Mouse (Mus musculus) heart, postnatal 0 days (tissue): ENCODE results near the gene Tmub2. TPM values are rescaled to one million over a fixed set of nuclear protein-coding genes. Genes with fewer than 3 reads are reported as not detected.

Source experiments
- ATAC-seq: fragments of 200-750 bp; cut with Nextera tagmentation; 2 replicates; pipeline ENCODE4 v1.8.0; 2017; ENCODE audit warnings: low read depth, moderate number of reproducible peaks, moderate library complexity; ENCODE audit not compliant: insufficient read depth
- DNase-seq: peaks from one replicate; pipeline ENCODE4 v3.0.0-alpha.2; 2016; ENCODE audit warnings: low spot score
- H3K27ac ChIP-seq: fragments of 300-500 bp; sonication (generic); 2 replicates; pipeline ENCODE4 v1.5.1; 2014; ENCODE audit warnings: low read depth, mild to moderate bottlenecking
- H3K27me3 ChIP-seq: fragments of 300-500 bp; sonication (generic); 2 replicates; pipeline ENCODE4 v1.6.1; 2014; ENCODE audit warnings: low read length, mixed read lengths; ENCODE audit not compliant: control insufficient read depth, insufficient read depth
- H3K36me3 ChIP-seq: fragments of 300-500 bp; sonication (generic); replicated peaks from 2 replicates; pipeline ENCODE4 v1.6.1; 2014; ENCODE audit warnings: low read length, mixed read lengths; ENCODE audit not compliant: control insufficient read depth, insufficient read depth
- H3K4me1 ChIP-seq: fragments of 300-500 bp; sonication (generic); 2 replicates; pipeline ENCODE4 v1.6.1; 2014; ENCODE audit warnings: antibody characterized with exemption; ENCODE audit not compliant: control insufficient read depth, insufficient read depth
- H3K4me2 ChIP-seq: fragments of 300-500 bp; sonication (generic); 2 replicates; pipeline ENCODE4 v1.6.1; 2014; ENCODE audit warnings: low read depth, mild to moderate bottlenecking, low read length, moderate library complexity
- H3K4me3 ChIP-seq: fragments of 300-500 bp; sonication (generic); 2 replicates; pipeline ENCODE4 v1.5.1; 2014; ENCODE audit warnings: low read depth, low read length
- H3K9ac ChIP-seq: fragments of 300-500 bp; sonication (generic); replicated peaks from 2 replicates; pipeline ENCODE4 v1.6.1; 2014; ENCODE audit warnings: low read depth, low read length, mixed read lengths
- H3K9me3 ChIP-seq: fragments of 300-500 bp; sonication (generic); replicated peaks from 2 replicates; pipeline ENCODE4 v1.6.1; 2016; ENCODE audit warnings: low read length; ENCODE audit not compliant: control insufficient read depth
- CTCF ChIP-seq: IDR thresholded peaks from 2 replicates; pipeline ENCODE4 v1.5.1; 2016; ENCODE audit warnings: antibody characterized with exemption, control low read depth, low read depth
- EP300 ChIP-seq: IDR thresholded peaks from 2 replicates; pipeline ENCODE4 v1.6.1; 2016; ENCODE audit warnings: antibody characterized with exemption, low read depth
- WGBS: fragments of 180-500 bp; shearing (Covaris S2); extraction: QIAGEN DNeasy Blood & Tissue Kit; methylation state at CpG from one replicate; pipeline ENCODE4 v1.1.7; 2014; 5-methylcytosine and 5-hydroxymethylcytosine counted together
- polyA plus RNA-seq: library from polyadenylated mRNA; unstranded; fragments of >200 nt; fragmentation: Nextera tagmentation; extraction: Ambion mirVana; gene quantifications from 2 replicates; pipeline ENCODE4 v1.2.1, GENCODE M21; 2015
- total RNA-seq: library from RNA; depleted of rRNA; stranded (reverse); fragments of >200 nt; gene quantifications from 2 replicates; pipeline ENCODE4 v1.2.3, GENCODE M21; 2014; ENCODE audit warnings: low replicate concordance

Gene Tmub2
- total and polyA plus RNA-seq, 2 experiments from 2014 or later, result 29.8 to 57.4 TPM

DNA sequence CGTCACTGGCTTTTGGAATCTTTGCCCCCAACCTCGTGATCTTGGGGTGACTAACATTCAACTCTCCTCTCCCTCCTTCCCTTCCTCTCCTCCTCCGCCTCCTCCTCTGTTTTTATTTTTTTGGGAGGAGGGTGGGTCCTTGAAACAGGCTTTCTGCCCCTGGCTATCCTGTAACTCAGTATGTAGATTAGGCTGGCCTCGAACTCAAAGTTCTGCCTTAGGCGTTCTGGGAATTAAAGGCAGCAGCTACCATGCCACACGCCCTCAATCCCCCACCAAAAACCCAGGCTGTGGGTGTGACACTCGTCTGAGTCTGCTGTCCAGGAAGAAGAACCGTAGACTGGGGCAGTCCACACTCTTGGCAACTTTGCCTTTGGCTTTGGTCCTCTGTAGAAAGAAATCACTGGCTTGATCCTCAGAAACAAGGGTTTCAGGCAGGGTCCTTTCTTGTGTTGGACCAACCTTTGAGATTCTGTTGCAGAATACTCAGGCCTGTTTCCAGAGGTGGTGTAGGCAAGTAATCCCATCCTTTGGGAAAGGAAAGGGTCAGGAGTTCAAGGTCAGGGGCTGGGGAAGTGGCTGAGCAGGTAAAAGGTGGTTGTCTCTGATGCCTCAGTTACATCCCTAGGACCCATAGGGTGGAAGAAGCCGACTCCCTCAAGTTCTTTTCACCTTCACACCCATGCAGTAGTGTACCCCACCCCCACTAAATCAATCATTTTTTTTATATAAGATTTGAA, 35.2 kb upstream of the Tmub2 start:
- no peaks in the 10 kb centered on the region for H3K36me3 ChIP-seq
- WGBS, result 11% methylated on average over 9 of the region's 9 CpGs
- ATAC-seq (no peak), DNase-seq (no peak)
- H3K9me3 ChIP-seq, result no peaks in the 10 kb centered on the region
- H3K27me3 ChIP-seq, result no peaks in the 10 kb centered on the region
- peak overlapping the region; percentile 99 for H3K4me2 ChIP-seq
- no peak for TF ChIP-seq CTCF
- TF ChIP-seq EP300, result no peak
- no peak overlapping the region for H3K27ac ChIP-seq
- peak overlapping the region; percentile 56; the same call in 1 of the 2 replicates for H3K9ac ChIP-seq
- H3K4me3 ChIP-seq, result peak overlapping the region; percentile 75
- peaks cover 16% of the 10 kb centered on the region for H3K4me1 ChIP-seq

DNA sequence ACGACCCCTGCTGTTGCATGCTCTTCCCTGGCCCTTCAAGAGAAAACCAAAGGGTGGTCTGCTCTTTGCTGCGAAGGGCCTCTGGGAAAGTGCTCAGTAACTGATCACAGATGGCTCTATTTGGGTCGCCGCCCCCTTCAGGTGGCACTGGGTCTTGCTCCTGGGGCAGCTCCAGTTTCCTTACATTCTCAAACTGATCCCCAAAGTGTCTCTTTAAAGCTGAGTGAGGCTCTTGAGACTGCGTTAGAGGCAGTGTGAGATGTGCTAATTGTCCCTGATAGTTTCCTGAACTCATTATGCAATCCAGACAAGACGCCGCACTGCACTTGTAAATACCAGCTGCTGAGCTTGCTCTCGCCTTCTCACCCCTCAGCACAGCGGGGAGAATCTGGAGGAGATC, 27.2 kb upstream of the Tmub2 start:
- Histone ChIP-seq H3K4me3 (no peak overlapping the region), H3K27ac (no peak overlapping the region), H3K27me3 (no peaks in the 10 kb centered on the region), H3K4me2 (no peak overlapping the region), H3K36me3 (peaks cover 28% of the 10 kb centered on the region), H3K9ac (no peak overlapping the region), H3K4me1 (peaks cover 7% of the 10 kb centered on the region), H3K9me3 (no peaks in the 10 kb centered on the region)
- DNase-seq (no peak), ATAC-seq (no peak)
- no peak for TF ChIP-seq EP300
- TF ChIP-seq CTCF, result peak; percentile 43
- WGBS, result 57% methylated on average over 8 of the region's 9 CpGs

DNA sequence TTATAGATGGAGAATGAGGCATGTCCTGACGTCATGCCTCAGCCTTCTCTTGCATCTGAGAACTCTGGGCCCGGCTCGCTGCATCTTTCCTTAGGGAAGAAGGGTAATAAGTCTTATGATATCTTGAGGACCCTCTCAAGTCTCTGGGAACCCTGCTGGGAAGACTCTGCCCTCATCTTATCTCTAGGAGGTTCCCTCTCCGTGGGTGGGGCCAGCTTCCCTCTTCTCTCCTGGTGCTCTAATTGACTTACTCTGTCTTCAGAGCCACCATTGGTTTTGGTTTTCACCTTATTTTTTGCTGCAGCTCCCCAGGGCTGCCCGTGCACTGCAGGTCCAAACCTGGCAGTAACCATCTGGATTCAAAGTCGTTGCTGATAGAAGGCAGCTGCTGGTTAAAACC, 26.6 kb upstream of the Tmub2 start:
- Histone ChIP-seq H3K27ac (no peak overlapping the region), H3K9ac (no peak overlapping the region), H3K27me3 (no peaks in the 10 kb centered on the region), H3K4me1 (peaks cover 7% of the 10 kb centered on the region), H3K4me3 (no peak overlapping the region), H3K4me2 (no peak overlapping the region), H3K9me3 (no peaks in the 10 kb centered on the region), H3K36me3 (peaks cover 28% of the 10 kb centered on the region)
- ATAC-seq (no peak), DNase-seq (no peak)
- TF ChIP-seq CTCF (no peak), EP300 (no peak)
- 75% methylated on average over 6 of the region's 6 CpGs for WGBS

DNA sequence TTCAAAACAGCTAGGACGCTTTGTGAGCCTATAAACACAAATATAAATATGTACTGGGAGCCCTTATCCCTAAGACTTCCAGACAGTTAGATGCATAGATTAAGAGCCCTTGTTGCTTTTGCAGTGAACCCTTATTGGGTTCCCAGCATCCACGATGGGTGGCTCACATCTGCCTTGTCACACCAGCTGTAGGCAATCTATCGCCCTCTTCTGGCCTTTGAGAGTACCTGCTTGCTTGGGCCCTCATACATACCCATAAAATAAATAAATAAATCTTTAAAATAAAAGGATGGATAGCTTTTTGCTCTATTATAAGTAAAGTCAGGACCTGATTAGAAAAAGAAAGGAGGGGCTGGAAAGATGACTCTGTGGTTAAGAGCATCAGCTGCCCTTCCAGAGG, 26.2 kb upstream of the Tmub2 start:
- Histone ChIP-seq H3K4me2 (no peak overlapping the region), H3K4me3 (no peak overlapping the region), H3K9ac (no peak overlapping the region), H3K27me3 (no peaks in the 10 kb centered on the region), H3K4me1 (peaks cover 7% of the 10 kb centered on the region), H3K36me3 (peaks cover 28% of the 10 kb centered on the region), H3K27ac (no peak overlapping the region), H3K9me3 (no peaks in the 10 kb centered on the region)
- DNase-seq, result no peak
- TF ChIP-seq CTCF (no peak), EP300 (no peak)
- WGBS, result 90% methylated on average over 3 of the region's 3 CpGs
- ATAC-seq, result no peak

DNA sequence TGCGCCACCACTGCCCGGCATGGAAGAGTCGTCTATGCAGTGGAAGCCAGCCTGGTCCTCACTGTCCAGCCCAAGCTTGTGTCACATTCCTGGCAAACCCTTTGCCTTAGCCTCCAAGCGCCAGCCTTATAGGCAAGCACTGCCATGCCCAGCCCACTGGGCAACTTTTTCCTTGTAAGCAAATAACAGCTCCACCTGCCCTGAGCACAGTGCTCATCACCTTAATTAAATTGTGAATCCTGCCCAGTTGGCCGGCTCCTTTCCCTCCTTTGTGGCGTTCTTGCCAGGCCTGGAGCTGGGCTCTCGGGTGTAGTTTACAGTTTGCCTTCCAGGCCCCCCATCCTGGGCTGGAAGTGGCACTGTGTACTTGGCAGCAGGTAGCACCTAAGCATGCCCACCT, 21.5 kb upstream of the Tmub2 start:
- no peak for ATAC-seq
- TF ChIP-seq EP300 (no peak), CTCF (no peak)
- H3K4me3 ChIP-seq, result no peak overlapping the region
- H3K4me1 ChIP-seq, result no peaks in the 10 kb centered on the region
- H3K9ac ChIP-seq, result no peak overlapping the region
- WGBS, result 93% methylated on average over 7 of the region's 7 CpGs
- no peaks in the 10 kb centered on the region for H3K9me3 ChIP-seq
- no peak overlapping the region for H3K27ac ChIP-seq
- H3K36me3 ChIP-seq, result peaks cover 21% of the 10 kb centered on the region
- no peak overlapping the region for H3K4me2 ChIP-seq
- no peak for DNase-seq
- H3K27me3 ChIP-seq, result no peaks in the 10 kb centered on the region

DNA sequence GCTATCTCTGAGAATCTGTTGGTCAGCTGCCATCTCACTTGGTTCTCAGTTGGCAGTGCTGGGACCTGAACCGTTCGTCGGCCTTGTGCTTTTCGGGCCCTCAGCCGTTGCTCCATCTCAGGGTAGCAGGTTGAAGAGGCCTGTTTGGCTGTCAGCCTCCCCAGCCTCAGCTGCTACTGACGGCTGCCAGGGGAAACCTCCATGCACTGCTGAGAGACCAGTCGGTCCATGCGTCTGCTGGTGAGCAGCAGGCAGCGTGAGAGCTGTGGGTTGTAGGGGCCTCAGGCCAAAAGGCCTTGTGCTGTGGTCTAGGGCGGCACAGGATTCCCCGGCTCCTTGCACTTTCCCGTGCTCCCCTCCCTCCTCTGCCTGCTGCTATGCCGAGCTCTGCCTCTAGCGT, 18.9 kb upstream of the Tmub2 start:
- no peak overlapping the region for H3K27ac ChIP-seq
- ATAC-seq (no peak), DNase-seq (no peak)
- no peak overlapping the region for H3K4me2 ChIP-seq
- 72% methylated on average over 14 of the region's 14 CpGs for WGBS
- H3K27me3 ChIP-seq, result no peaks in the 10 kb centered on the region
- no peaks in the 10 kb centered on the region for H3K9me3 ChIP-seq
- no peak overlapping the region for H3K9ac ChIP-seq
- H3K4me1 ChIP-seq, result no peaks in the 10 kb centered on the region
- H3K4me3 ChIP-seq, result no peak overlapping the region
- TF ChIP-seq CTCF, result no peak
- no peak for TF ChIP-seq EP300
- H3K36me3 ChIP-seq, result peaks cover 10% of the 10 kb centered on the region; the same call in 1 of the 2 replicates
